31 mouse cellular contexts compared by ENCODE assay signal in the genomic region with DNA sequence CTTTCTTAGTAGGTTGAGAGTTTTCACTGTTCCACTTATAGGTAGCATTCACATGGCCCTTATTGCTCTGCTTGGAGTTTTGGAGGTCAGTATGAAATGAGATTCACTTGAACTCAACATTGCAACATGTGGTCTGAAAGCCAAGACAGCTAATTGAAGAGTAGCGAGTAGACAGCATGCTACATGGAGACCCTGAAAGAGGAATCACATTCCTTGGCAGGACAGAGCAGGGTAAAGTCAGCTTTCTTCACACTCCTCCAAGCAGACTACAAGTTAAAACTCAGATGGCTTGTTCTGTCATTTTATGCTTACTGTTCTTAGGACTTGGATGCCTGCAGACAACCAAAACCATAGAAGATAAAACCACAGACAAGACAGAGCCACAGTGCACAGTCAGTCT.
"Had no signal": no experiment of that assay in that cellular context is flagged by ENCODE, and none has a peak within 500 bp of the region (broad histone marks: within the 10 kb centered on the region; RNA-seq: fewer than 3 reads in every experiment).

No protein-coding gene starts in this region.

- H3K4me3 ChIP-seq: left cerebral cortex, adult 2 months; limb, embryonic 10.5 days; limb, embryonic 12.5 days; limb, embryonic 13.5 days; limb, embryonic 15.5 days; liver, embryonic 12.5 days; liver, embryonic 13.5 days; liver, embryonic 15.5 days; lung, embryonic 15.5 days; megakaryocyte, embryonic 14.5 days; midbrain, embryonic 10.5 days; midbrain, embryonic 12.5 days; midbrain, embryonic 13.5 days; midbrain, embryonic 15.5 days; myocyte; neural tube, embryonic 12.5 days; neural tube, embryonic 13.5 days had no signal

- H3K36me3 ChIP-seq: limb, embryonic 10.5 days; limb, embryonic 12.5 days; limb, embryonic 13.5 days; limb, embryonic 15.5 days; liver, embryonic 12.5 days; liver, embryonic 13.5 days; liver, embryonic 15.5 days; lung, embryonic 15.5 days; midbrain, embryonic 10.5 days; midbrain, embryonic 12.5 days; midbrain, embryonic 13.5 days; midbrain, embryonic 15.5 days; neural tube, embryonic 12.5 days; neural tube, embryonic 13.5 days had no signal

- H3K4me2 ChIP-seq: limb, embryonic 12.5 days; limb, embryonic 13.5 days; limb, embryonic 15.5 days; liver, embryonic 11.5 days; liver, embryonic 12.5 days; liver, embryonic 13.5 days; liver, embryonic 15.5 days; lung, embryonic 14.5 days; lung, embryonic 15.5 days; midbrain, embryonic 12.5 days; midbrain, embryonic 13.5 days; midbrain, embryonic 15.5 days; neural tube, embryonic 12.5 days; neural tube, embryonic 13.5 days had no signal

- H3K9ac ChIP-seq: limb, embryonic 12.5 days; limb, embryonic 13.5 days; limb, embryonic 15.5 days; liver, embryonic 12.5 days; liver, embryonic 13.5 days; liver, embryonic 14.5 days; liver, embryonic 15.5 days; liver, postnatal 0 days; lung, embryonic 14.5 days; lung, embryonic 15.5 days; midbrain, embryonic 12.5 days; midbrain, embryonic 13.5 days; midbrain, embryonic 15.5 days; neural tube, embryonic 12.5 days; neural tube, embryonic 13.5 days had no signal

- DNase-seq: left cerebral cortex, postnatal 4 days; liver; liver, embryonic 13.5 days; liver, postnatal 0 days; lung, adult 18-20 months; lung, adult 2 months; lung, embryonic 14.5 days; lung, postnatal 10 days; lung, postnatal 14 days; lung, postnatal 4 days; midbrain, embryonic 14.5 days had no signal

- H3K9me3 ChIP-seq: limb, embryonic 10.5 days; limb, embryonic 12.5 days; limb, embryonic 13.5 days; limb, embryonic 15.5 days; liver, embryonic 12.5 days; liver, embryonic 13.5 days; liver, embryonic 15.5 days; lung, embryonic 15.5 days; megakaryocyte, embryonic 14.5 days; midbrain, embryonic 10.5 days; midbrain, embryonic 12.5 days; midbrain, embryonic 13.5 days; midbrain, embryonic 15.5 days; neural tube, embryonic 12.5 days; neural tube, embryonic 13.5 days had no signal

- H3K27me3 ChIP-seq: limb, embryonic 15.5 days; liver, embryonic 12.5 days; liver, embryonic 13.5 days; liver, embryonic 15.5 days; lung, embryonic 15.5 days; megakaryocyte, embryonic 14.5 days; midbrain, embryonic 12.5 days; midbrain, embryonic 13.5 days; midbrain, embryonic 15.5 days; neural tube, embryonic 12.5 days; neural tube, embryonic 13.5 days had no signal

- H3K27ac ChIP-seq: left cerebral cortex, adult 2 months; limb, embryonic 10.5 days; limb, embryonic 12.5 days; limb, embryonic 13.5 days; limb, embryonic 15.5 days; liver, embryonic 12.5 days; liver, embryonic 13.5 days; liver, embryonic 14.5 days; liver, embryonic 15.5 days; lung, embryonic 15.5 days; macrophage; midbrain, embryonic 10.5 days; midbrain, embryonic 12.5 days; midbrain, embryonic 13.5 days; midbrain, embryonic 15.5 days; neural tube, embryonic 12.5 days; neural tube, embryonic 13.5 days had no signal

- H3K4me1 ChIP-seq: liver, embryonic 12.5 days; liver, embryonic 13.5 days; liver, embryonic 15.5 days; megakaryocyte, embryonic 14.5 days; neural tube, embryonic 12.5 days had no signal

- ATAC-seq: liver, embryonic 12.5 days; liver, postnatal 0 days; midbrain, embryonic 13.5 days; midbrain, embryonic 15.5 days; midbrain, embryonic 16.5 days had no signal
